Mouse (Mus musculus) heart, postnatal 0 days (tissue): ENCODE measurements around the gene Dlg2. TPM values are rescaled to one million over a fixed set of nuclear protein-coding genes. Genes with fewer than 3 reads are reported as not detected.

Experiments
- ATAC-seq: fragments of 200-750 bp; cut with Nextera tagmentation; 2 replicates; pipeline ENCODE4 v1.8.0; 2017; ENCODE audit warnings: low read depth, moderate number of reproducible peaks, moderate library complexity; ENCODE audit not compliant: insufficient read depth
- DNase-seq: peaks from one replicate; pipeline ENCODE4 v3.0.0-alpha.2; 2016; ENCODE audit warnings: low spot score
- H3K27ac ChIP-seq: fragments of 300-500 bp; sonication (generic); 2 replicates; pipeline ENCODE4 v1.5.1; 2014; ENCODE audit warnings: low read depth, mild to moderate bottlenecking
- H3K27me3 ChIP-seq: fragments of 300-500 bp; sonication (generic); 2 replicates; pipeline ENCODE4 v1.6.1; 2014; ENCODE audit warnings: low read length, mixed read lengths; ENCODE audit not compliant: control insufficient read depth, insufficient read depth
- H3K36me3 ChIP-seq: fragments of 300-500 bp; sonication (generic); replicated peaks from 2 replicates; pipeline ENCODE4 v1.6.1; 2014; ENCODE audit warnings: low read length, mixed read lengths; ENCODE audit not compliant: control insufficient read depth, insufficient read depth
- H3K4me1 ChIP-seq: fragments of 300-500 bp; sonication (generic); 2 replicates; pipeline ENCODE4 v1.6.1; 2014; ENCODE audit warnings: antibody characterized with exemption; ENCODE audit not compliant: control insufficient read depth, insufficient read depth
- H3K4me2 ChIP-seq: fragments of 300-500 bp; sonication (generic); 2 replicates; pipeline ENCODE4 v1.6.1; 2014; ENCODE audit warnings: low read depth, mild to moderate bottlenecking, low read length, moderate library complexity
- H3K4me3 ChIP-seq: fragments of 300-500 bp; sonication (generic); 2 replicates; pipeline ENCODE4 v1.5.1; 2014; ENCODE audit warnings: low read depth, low read length
- H3K9ac ChIP-seq: fragments of 300-500 bp; sonication (generic); replicated peaks from 2 replicates; pipeline ENCODE4 v1.6.1; 2014; ENCODE audit warnings: low read depth, low read length, mixed read lengths
- H3K9me3 ChIP-seq: fragments of 300-500 bp; sonication (generic); replicated peaks from 2 replicates; pipeline ENCODE4 v1.6.1; 2016; ENCODE audit warnings: low read length; ENCODE audit not compliant: control insufficient read depth
- CTCF ChIP-seq: IDR thresholded peaks from 2 replicates; pipeline ENCODE4 v1.5.1; 2016; ENCODE audit warnings: antibody characterized with exemption, control low read depth, low read depth
- EP300 ChIP-seq: IDR thresholded peaks from 2 replicates; pipeline ENCODE4 v1.6.1; 2016; ENCODE audit warnings: antibody characterized with exemption, low read depth
- WGBS: fragments of 180-500 bp; shearing (Covaris S2); extraction: QIAGEN DNeasy Blood & Tissue Kit; methylation state at CpG from one replicate; pipeline ENCODE4 v1.1.7; 2014; 5-methylcytosine and 5-hydroxymethylcytosine counted together
- polyA plus RNA-seq: library from polyadenylated mRNA; unstranded; fragments of >200 nt; fragmentation: Nextera tagmentation; extraction: Ambion mirVana; gene quantifications from 2 replicates; pipeline ENCODE4 v1.2.1, GENCODE M21; 2015
- total RNA-seq: library from RNA; depleted of rRNA; stranded (reverse); fragments of >200 nt; gene quantifications from 2 replicates; pipeline ENCODE4 v1.2.3, GENCODE M21; 2014; ENCODE audit warnings: low replicate concordance

Dlg2 gene
- total and polyA plus RNA-seq, 2 experiments from 2014 or later: 1.3 to 2.3 TPM

- H3K27ac ChIP-seq: no peak overlapping the region
- no peak overlapping the region for H3K4me2 ChIP-seq
- H3K4me1 ChIP-seq: no peaks in the 10 kb centered on the region
- WGBS: 76% methylated on average over 2 of the region's 2 CpGs
- DNase-seq (no peak), ATAC-seq (no peak)
- TF ChIP-seq EP300: no peak
- TF ChIP-seq CTCF: no peak
- H3K9ac ChIP-seq: no peak overlapping the region
- H3K9me3 ChIP-seq: no peaks in the 10 kb centered on the region
- H3K27me3 ChIP-seq: no peaks in the 10 kb centered on the region
- H3K36me3 ChIP-seq: no peaks in the 10 kb centered on the region
- H3K4me3 ChIP-seq: no peak overlapping the region
These were observed 697.1 kb downstream of the Dlg2 start for GRCm38 (mm10) chr7:91173560-91173959.

DNA sequence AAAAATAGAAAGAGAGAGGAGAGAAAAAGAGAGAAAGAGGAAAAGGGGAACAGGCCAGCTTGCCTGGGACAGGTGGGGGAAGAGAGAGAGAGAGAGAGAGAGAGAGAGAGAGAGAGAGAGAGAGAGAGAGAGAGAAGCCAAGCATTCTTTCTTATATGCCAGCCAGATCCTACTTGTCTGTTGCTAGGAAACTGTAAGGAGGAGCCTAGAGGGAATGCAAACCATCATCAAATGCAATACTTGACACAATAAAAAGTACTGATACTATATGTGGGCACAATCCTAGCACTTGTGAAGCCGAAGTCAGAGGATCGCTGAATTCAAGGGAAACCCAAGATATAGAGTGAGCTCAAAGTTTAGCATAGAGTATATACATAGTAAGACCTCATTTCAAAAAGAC lies 711.7 kb downstream of the Dlg2 start:
- Histone ChIP-seq H3K9me3 (no peaks in the 10 kb centered on the region), H3K27ac (no peak overlapping the region), H3K4me1 (no peaks in the 10 kb centered on the region), H3K4me3 (no peak overlapping the region), H3K27me3 (no peaks in the 10 kb centered on the region), H3K36me3 (no peaks in the 10 kb centered on the region), H3K9ac (no peak overlapping the region), H3K4me2 (no peak overlapping the region)
- TF ChIP-seq EP300: no peak
- TF ChIP-seq CTCF: no peak
- 89% methylated on average over 2 of the region's 2 CpGs for WGBS
- no peak for DNase-seq
- no peak for ATAC-seq

- no peaks in the 10 kb centered on the region for H3K27me3 ChIP-seq
- TF ChIP-seq EP300 (no peak), CTCF (no peak)
- no peak overlapping the region for H3K27ac ChIP-seq
- no peak for ATAC-seq
- DNase-seq: no peak
- 85% methylated on average over 1 of the region's 1 CpGs for WGBS
- no peak overlapping the region for H3K4me3 ChIP-seq
- H3K36me3 ChIP-seq: no peaks in the 10 kb centered on the region
- no peaks in the 10 kb centered on the region for H3K4me1 ChIP-seq
- H3K4me2 ChIP-seq: no peak overlapping the region
- H3K9me3 ChIP-seq: no peaks in the 10 kb centered on the region
- H3K9ac ChIP-seq: no peak overlapping the region
These were observed 722.9 kb downstream of the Dlg2 start for GRCm38 (mm10) chr7:91199372-91199771.

DNA sequence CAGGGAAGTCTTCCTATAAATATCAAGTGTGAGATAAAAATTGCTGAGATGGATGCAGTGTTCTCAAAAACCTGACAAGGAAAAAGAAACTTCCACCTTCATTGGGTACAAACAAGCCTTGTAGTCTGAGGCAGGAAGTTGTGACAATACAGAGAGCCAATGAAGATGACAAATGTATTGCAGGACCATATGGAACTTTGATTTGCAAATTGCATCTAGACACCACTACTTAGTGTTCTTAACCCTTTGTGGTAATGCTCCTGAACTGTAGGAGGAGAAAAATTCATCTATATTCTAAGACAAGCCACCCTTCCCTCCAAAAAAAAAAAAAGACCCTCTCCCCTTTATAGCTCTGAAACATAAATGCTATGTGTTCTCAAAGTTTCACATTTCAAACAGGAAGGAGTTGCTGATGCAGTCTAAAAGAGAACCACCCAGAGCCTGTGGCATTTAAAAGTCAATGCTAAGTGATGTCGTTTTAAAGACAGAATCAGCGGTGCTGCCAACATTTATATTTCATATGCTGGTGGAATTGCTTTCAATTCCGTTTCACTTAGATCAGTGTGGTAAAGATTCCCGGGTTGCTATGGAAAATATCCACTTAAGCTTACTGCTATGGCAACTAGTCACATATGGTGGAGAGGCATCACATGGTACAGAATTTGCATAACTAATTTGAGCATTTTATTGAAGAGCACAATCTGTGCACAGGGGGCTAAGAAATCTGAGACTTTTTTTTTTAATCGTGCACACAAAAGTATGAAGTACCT lies 731.8 kb downstream of the Dlg2 start:
- H3K27me3 ChIP-seq: no peaks in the 10 kb centered on the region
- WGBS: 67% methylated on average over 5 of the region's 5 CpGs
- ATAC-seq: no peak

GRCm38 (mm10) chr7:91208973-91209372 lies 732.5 kb downstream of the Dlg2 start:
- Histone ChIP-seq H3K27ac (no peak overlapping the region), H3K27me3 (no peaks in the 10 kb centered on the region), H3K9me3 (no peaks in the 10 kb centered on the region), H3K4me3 (no peak overlapping the region), H3K4me2 (no peak overlapping the region), H3K9ac (no peak overlapping the region), H3K4me1 (no peaks in the 10 kb centered on the region), H3K36me3 (no peaks in the 10 kb centered on the region)
- WGBS: 54% methylated on average over 6 of the region's 6 CpGs
- no peak for ATAC-seq
- DNase-seq: no peak
- TF ChIP-seq EP300 (no peak), CTCF (no peak)

More for the DNA sequence above, 731.8 kb downstream of the Dlg2 start:
- Histone ChIP-seq H3K4me2 (no peak overlapping the region), H3K4me3 (no peak overlapping the region), H3K27ac (no peak overlapping the region), H3K9me3 (no peaks in the 10 kb centered on the region), H3K36me3 (no peaks in the 10 kb centered on the region), H3K4me1 (no peaks in the 10 kb centered on the region), H3K9ac (no peak overlapping the region)
- DNase-seq: no peak
- TF ChIP-seq EP300 (no peak), CTCF (no peak)

GRCm38 (mm10) chr7:91212236-91212635 lies 735.8 kb downstream of the Dlg2 start:
- H3K36me3 ChIP-seq: no peaks in the 10 kb centered on the region
- no peak overlapping the region for H3K9ac ChIP-seq
- H3K27me3 ChIP-seq: no peaks in the 10 kb centered on the region
- H3K4me2 ChIP-seq: no peak overlapping the region
- H3K4me1 ChIP-seq: no peaks in the 10 kb centered on the region
- ATAC-seq: no peak
- 63% methylated on average over 1 of the region's 1 CpGs for WGBS
- no peak overlapping the region for H3K27ac ChIP-seq
- TF ChIP-seq EP300: no peak
- TF ChIP-seq CTCF: no peak
- H3K4me3 ChIP-seq: no peak overlapping the region
- no peaks in the 10 kb centered on the region for H3K9me3 ChIP-seq
- no peak for DNase-seq
